Mouse (Mus musculus) hindbrain, embryonic 12.5 days (tissue): ENCODE data around the gene Map6d1. TPM values are rescaled to one million over a fixed set of nuclear protein-coding genes. Genes with fewer than 3 reads are reported as not detected.

Experiments
- ATAC-seq: fragments of 200-750 bp; cut with Nextera tagmentation; 2 replicates; pipeline ENCODE4 v1.8.0; 2017; ENCODE audit warnings: moderate TSS enrichment; ENCODE audit not compliant: low FRiP score
- H3K27ac ChIP-seq: fragments of 300-500 bp; sonication (generic); 2 replicates; pipeline ENCODE4 v1.5.1; 2016; ENCODE audit warnings: mild to moderate bottlenecking
- H3K27me3 ChIP-seq: fragments of 300-500 bp; sonication (generic); 2 replicates; pipeline ENCODE4 v1.6.1; 2016; ENCODE audit warnings: mild to moderate bottlenecking
- H3K36me3 ChIP-seq: fragments of 300-500 bp; sonication (generic); 2 replicates; pipeline ENCODE4 v1.6.1; 2016; ENCODE audit warnings: mild to moderate bottlenecking
- H3K4me1 ChIP-seq: fragments of 300-500 bp; sonication (generic); 2 replicates; pipeline ENCODE4 v1.6.1; 2016
- H3K4me2 ChIP-seq: fragments of 300-500 bp; sonication (generic); replicated peaks from 2 replicates; pipeline ENCODE4 v1.6.1; 2016; ENCODE audit warnings: mild to moderate bottlenecking
- H3K4me3 ChIP-seq: fragments of 300-500 bp; sonication (generic); 2 replicates; pipeline ENCODE4 v1.5.1; 2016; ENCODE audit warnings: mild to moderate bottlenecking
- H3K9ac ChIP-seq: fragments of 300-500 bp; sonication (generic); 2 replicates; pipeline ENCODE4 v1.6.1; 2016; ENCODE audit warnings: mild to moderate bottlenecking, moderate library complexity
- H3K9me3 ChIP-seq: fragments of 300-500 bp; sonication (generic); replicated peaks from 2 replicates; pipeline ENCODE4 v1.6.1; 2016; ENCODE audit warnings: mild to moderate bottlenecking
- WGBS: fragments of 180-500 bp; shearing (Covaris S2); methylation state at CpG from one replicate; pipeline ENCODE4 v1.1.7; 2016; 5-methylcytosine and 5-hydroxymethylcytosine counted together
- polyA plus RNA-seq: library from polyadenylated mRNA; unstranded; fragments of >200 nt; fragmentation: Nextera tagmentation; extraction: Ambion mirVana; gene quantifications from 2 replicates; pipeline ENCODE4 v1.2.1, GENCODE M21; 2016

Gene Map6d1
- polyA plus RNA-seq, 1 experiment from 2014 or later: 2.1 TPM

DNA sequence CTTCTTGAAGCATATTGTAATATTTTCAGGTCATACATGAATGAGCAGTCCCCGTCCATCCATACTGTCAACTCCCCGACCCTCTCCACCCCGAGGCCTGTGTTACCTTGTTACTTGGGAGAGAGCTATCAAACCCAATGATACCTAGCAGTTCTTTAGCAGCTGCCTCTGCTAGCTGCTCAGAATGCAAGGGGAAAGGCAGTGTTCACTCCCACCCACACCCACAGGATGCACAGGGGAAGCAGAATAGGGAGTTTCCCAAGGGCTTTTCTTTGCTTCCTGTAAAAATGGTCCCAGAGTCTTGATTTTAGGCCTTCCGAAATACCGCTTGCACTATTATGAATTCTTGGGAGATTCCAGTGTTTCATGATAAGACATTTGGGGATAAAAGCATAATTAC is 13.0 kb downstream of the Map6d1 start:
- Histone ChIP-seq H3K9me3 (no peaks in the 10 kb centered on the region), H3K4me2 (no peak overlapping the region), H3K27ac (no peak overlapping the region), H3K9ac (no peak overlapping the region), H3K4me1 (no peaks in the 10 kb centered on the region), H3K4me3 (no peak overlapping the region), H3K36me3 (peaks cover 66% of the 10 kb centered on the region), H3K27me3 (no peaks in the 10 kb centered on the region)
- no peak for ATAC-seq
- WGBS: 89% methylated on average over 5 of the region's 5 CpGs

DNA sequence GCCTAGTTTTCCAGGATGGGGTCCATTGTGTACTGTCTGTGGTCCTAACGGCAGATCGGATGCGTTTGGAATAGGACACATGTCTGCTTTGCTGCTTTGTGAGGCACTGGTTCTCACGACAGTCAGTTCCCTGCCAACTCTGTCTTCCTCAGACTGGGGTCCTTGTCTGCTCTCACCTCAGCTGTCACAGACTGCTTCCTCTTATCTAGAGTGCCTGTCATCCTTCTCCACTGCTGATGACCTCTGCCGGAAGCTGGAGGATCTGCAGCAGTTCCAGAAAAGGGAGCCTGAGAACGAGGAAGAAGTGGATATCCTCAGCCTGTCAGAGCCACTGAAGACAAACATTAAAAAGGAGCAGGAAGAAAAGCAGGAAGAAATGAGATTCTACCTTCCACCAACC is 13.7 kb downstream of the Map6d1 start:
- ATAC-seq: no peak
- peaks cover 73% of the 10 kb centered on the region for H3K36me3 ChIP-seq
- no peaks in the 10 kb centered on the region for H3K27me3 ChIP-seq
- no peak overlapping the region for H3K27ac ChIP-seq
- no peaks in the 10 kb centered on the region for H3K4me1 ChIP-seq
- H3K9ac ChIP-seq: no peak overlapping the region
- H3K9me3 ChIP-seq: no peaks in the 10 kb centered on the region
- H3K4me3 ChIP-seq: no peak overlapping the region
- H3K4me2 ChIP-seq: no peak overlapping the region
- WGBS: 84% methylated on average over 6 of the region's 6 CpGs

- H3K4me3 ChIP-seq: no peak overlapping the region
- no peaks in the 10 kb centered on the region for H3K9me3 ChIP-seq
- no peak overlapping the region for H3K9ac ChIP-seq
- peaks cover 78% of the 10 kb centered on the region for H3K36me3 ChIP-seq
- 93% methylated on average over 4 of the region's 4 CpGs for WGBS
- no peak for ATAC-seq
- no peaks in the 10 kb centered on the region for H3K27me3 ChIP-seq
- no peak overlapping the region for H3K4me2 ChIP-seq
- H3K4me1 ChIP-seq: no peaks in the 10 kb centered on the region
- no peak overlapping the region for H3K27ac ChIP-seq
Observed at GRCm38 (mm10) chr16:20226676-20227075, 14.5 kb downstream of the Map6d1 start.

DNA sequence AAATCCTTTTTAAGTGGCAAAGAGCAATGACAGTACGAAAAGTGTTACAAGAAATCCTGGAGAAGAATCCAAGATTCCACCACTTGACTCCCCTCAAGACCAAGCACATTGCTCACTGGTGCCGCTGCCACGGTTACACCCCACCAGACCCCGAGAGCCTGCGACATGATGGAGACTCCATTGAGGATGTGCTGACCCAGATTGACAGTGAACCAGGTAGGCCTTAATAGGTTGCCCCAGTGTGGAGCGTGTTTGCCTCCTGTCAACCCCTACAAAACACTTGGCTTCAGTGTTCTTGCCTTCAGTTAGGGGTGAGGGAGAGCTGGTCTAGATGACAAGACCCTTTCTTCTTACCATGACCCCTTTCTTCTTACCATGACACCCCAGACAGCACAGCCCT is 18.4 kb downstream of the Map6d1 start:
- H3K4me1 ChIP-seq: no peaks in the 10 kb centered on the region
- H3K9me3 ChIP-seq: no peaks in the 10 kb centered on the region
- H3K4me3 ChIP-seq: no peak overlapping the region
- no peaks in the 10 kb centered on the region for H3K27me3 ChIP-seq
- ATAC-seq: no peak
- H3K36me3 ChIP-seq: peaks cover 78% of the 10 kb centered on the region
- no peak overlapping the region for H3K4me2 ChIP-seq
- 96% methylated on average over 6 of the region's 6 CpGs for WGBS
- no peak overlapping the region for H3K27ac ChIP-seq
- no peak overlapping the region for H3K9ac ChIP-seq

DNA sequence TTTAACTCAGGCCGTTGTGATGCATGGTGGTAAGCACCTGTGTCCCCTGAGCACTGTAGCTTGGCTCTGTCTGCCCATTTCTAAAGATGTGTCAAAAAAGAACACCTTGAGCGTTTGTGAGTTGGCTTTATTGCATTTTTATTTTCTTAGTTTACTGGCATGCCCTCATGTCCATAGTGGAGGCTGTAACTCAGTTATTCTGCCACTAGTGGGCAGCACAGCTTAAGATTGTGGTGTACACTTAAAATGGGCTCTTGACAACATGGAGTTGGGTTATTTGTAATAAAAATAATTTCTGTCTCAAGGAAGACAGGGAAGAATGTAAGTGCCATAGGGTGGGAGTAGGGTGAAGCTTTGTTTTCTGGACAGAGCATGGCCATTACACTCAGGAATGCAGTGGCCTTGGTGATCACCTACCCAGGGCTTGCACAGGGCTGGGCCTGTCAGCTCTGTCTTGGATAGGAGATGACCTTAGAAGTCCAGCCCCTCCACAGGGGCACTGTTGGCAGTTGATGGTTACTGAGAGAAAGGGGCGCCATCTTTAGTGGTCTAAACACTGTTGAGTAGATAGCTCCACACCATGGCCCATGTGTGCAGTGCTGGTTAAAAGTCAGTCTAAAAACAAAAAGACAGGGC is 27.4 kb downstream of the Map6d1 start:
- Histone ChIP-seq H3K27ac (no peak overlapping the region), H3K4me3 (no peak overlapping the region), H3K36me3 (peaks cover 84% of the 10 kb centered on the region), H3K27me3 (no peaks in the 10 kb centered on the region), H3K4me1 (no peaks in the 10 kb centered on the region), H3K9ac (no peak overlapping the region), H3K4me2 (no peak overlapping the region), H3K9me3 (no peaks in the 10 kb centered on the region)
- WGBS: 92% methylated on average over 3 of the region's 3 CpGs
- ATAC-seq: no peak

- Histone ChIP-seq H3K9me3 (no peaks in the 10 kb centered on the region), H3K4me2 (no peak overlapping the region), H3K27me3 (no peaks in the 10 kb centered on the region), H3K4me3 (no peak overlapping the region), H3K4me1 (no peaks in the 10 kb centered on the region), H3K9ac (no peak overlapping the region), H3K36me3 (peaks cover 77% of the 10 kb centered on the region), H3K27ac (no peak overlapping the region)
- ATAC-seq: no peak
- WGBS: 85% methylated on average over 5 of the region's 5 CpGs
Observed at GRCm38 (mm10) chr16:20199501-20200201, 41.5 kb downstream of the Map6d1 start.

DNA sequence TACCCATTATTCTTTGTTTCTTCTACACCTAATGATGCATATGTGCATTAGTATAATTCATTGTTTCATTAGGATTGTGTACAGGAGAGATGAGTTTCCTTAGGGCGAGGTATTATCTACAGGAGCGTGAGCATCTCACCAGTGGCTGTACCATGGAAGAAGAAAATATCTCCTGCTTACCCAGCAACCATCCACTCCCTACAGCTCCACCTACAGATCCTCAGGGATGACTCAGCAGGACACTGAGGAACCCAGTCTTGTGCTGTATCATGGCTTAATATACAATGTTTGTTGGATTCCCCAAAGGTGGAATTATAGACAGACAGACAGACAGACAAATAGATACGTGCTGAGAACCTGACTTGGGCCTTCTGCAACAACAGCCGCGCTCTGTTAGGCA is 44.2 kb downstream of the Map6d1 start:
- no peaks in the 10 kb centered on the region for H3K4me1 ChIP-seq
- no peak overlapping the region for H3K27ac ChIP-seq
- H3K9me3 ChIP-seq: no peaks in the 10 kb centered on the region
- H3K36me3 ChIP-seq: peaks cover 83% of the 10 kb centered on the region
- H3K4me3 ChIP-seq: no peak overlapping the region
- H3K27me3 ChIP-seq: no peaks in the 10 kb centered on the region
- ATAC-seq: no peak
- no peak overlapping the region for H3K4me2 ChIP-seq
- H3K9ac ChIP-seq: no peak overlapping the region
- WGBS: 97% methylated on average over 5 of the region's 5 CpGs

GRCm38 (mm10) chr16:20195546-20195945 is 45.6 kb downstream of the Map6d1 start:
- H3K36me3 ChIP-seq: peaks cover 82% of the 10 kb centered on the region
- no peaks in the 10 kb centered on the region for H3K4me1 ChIP-seq
- no peaks in the 10 kb centered on the region for H3K9me3 ChIP-seq
- H3K4me2 ChIP-seq: no peak overlapping the region
- H3K27me3 ChIP-seq: no peaks in the 10 kb centered on the region
- ATAC-seq: no peak
- 96% methylated on average over 3 of the region's 3 CpGs for WGBS
- H3K27ac ChIP-seq: no peak overlapping the region
- H3K9ac ChIP-seq: no peak overlapping the region
- H3K4me3 ChIP-seq: no peak overlapping the region

- Histone ChIP-seq H3K36me3 (peaks cover 80% of the 10 kb centered on the region), H3K4me3 (no peak overlapping the region), H3K4me2 (no peak overlapping the region), H3K27me3 (no peaks in the 10 kb centered on the region), H3K27ac (no peak overlapping the region), H3K9me3 (no peaks in the 10 kb centered on the region), H3K4me1 (no peaks in the 10 kb centered on the region), H3K9ac (no peak overlapping the region)
- ATAC-seq: no peak
Observed at GRCm38 (mm10) chr16:20192043-20192442, 49.1 kb downstream of the Map6d1 start.

DNA sequence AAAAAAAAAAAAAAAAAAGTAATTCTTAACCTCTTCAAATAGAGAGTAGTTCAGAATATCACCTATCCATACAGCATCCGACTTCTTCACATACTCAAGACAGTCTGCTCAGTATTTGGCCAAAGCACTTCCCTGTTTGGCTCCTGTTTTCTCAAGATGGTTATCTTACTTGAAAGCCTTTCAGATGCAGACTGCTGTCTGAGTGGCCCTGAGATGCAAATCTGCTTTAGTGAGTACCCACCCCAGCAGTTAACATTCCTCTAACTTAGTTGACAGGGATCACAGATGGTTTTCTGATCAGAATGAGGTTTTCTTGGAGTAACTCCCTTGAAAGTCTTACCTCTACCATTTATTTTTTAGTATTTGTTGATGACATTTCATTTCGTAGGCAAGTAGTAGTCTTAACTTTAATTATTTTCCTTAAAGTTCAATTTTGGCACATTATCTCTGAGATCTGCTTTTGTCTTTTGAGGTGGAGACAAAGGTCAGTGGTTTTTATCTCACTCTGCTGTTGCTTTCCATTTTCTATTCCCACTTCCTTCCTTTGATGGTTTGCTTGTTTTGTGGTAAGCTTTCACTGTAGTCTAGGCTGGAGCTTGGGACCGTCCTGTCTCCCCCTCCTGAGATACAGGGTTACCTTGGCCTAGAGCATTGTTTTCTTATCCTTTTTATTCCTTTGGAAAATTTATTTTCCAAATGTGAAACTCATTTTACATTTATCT is 49.8 kb downstream of the Map6d1 start:
- Histone ChIP-seq H3K27ac (no peak overlapping the region), H3K9ac (no peak overlapping the region), H3K36me3 (peaks cover 81% of the 10 kb centered on the region), H3K4me1 (no peaks in the 10 kb centered on the region), H3K27me3 (no peaks in the 10 kb centered on the region), H3K4me3 (no peak overlapping the region), H3K9me3 (no peaks in the 10 kb centered on the region), H3K4me2 (no peak overlapping the region)
- WGBS: 91% methylated on average over 3 of the region's 3 CpGs
- ATAC-seq: no peak

DNA sequence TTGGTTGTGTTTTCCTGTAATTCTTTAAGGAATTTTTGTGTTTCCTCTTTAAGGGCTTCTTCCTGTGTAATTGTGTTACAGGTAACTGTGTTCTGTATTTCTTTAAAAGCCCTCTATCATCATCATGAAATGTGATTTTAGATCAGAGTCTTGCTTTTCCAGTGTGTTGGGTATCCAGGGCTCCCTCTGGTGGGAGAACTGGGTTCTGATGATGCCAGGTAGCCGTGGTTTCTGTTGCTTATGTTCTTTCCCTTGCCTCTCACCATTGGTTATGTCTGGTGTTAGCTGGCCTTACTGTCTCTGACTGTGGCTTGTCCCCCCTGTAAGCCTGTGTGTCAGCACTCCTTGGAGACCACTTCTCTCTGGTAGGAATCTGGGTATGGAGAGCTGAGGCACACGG is 55.8 kb downstream of the Map6d1 start:
- Histone ChIP-seq H3K4me2 (no peak overlapping the region), H3K4me3 (no peak overlapping the region), H3K36me3 (peaks cover 62% of the 10 kb centered on the region), H3K9me3 (no peaks in the 10 kb centered on the region), H3K27ac (no peak overlapping the region), H3K27me3 (no peaks in the 10 kb centered on the region), H3K9ac (no peak overlapping the region), H3K4me1 (no peaks in the 10 kb centered on the region)
- WGBS: 76% methylated on average over 2 of the region's 2 CpGs
- ATAC-seq: no peak
